Mouse (Mus musculus) midbrain, embryonic 10.5 days (tissue): ENCODE results near the gene Rmnd5a. TPM values are rescaled to one million over a fixed set of nuclear protein-coding genes. Genes with fewer than 3 reads are reported as not detected.
"Not testable (repeated sequence)": the region's sequence is repeated elsewhere in the genome, so short reads cannot be mapped to it uniquely, and the experiment has no call there.

Source experiments
- DNase-seq: peaks from one replicate; pipeline ENCODE4 v3.0.0-alpha.2; 2017; ENCODE audit warnings: low spot score
- H3K27ac ChIP-seq: fragments of 300-500 bp; sonication (generic); replicated peaks from 2 replicates; pipeline ENCODE4 v1.5.1; 2016; ENCODE audit warnings: mild to moderate bottlenecking
- H3K27me3 ChIP-seq: fragments of 300-500 bp; sonication (generic); 2 replicates; pipeline ENCODE4 v1.6.1; 2016; ENCODE audit warnings: low read depth, mild to moderate bottlenecking; ENCODE audit not compliant: poor library complexity, severe bottlenecking
- H3K36me3 ChIP-seq: fragments of 300-500 bp; sonication (generic); 2 replicates; pipeline ENCODE4 v1.6.1; 2016; ENCODE audit warnings: mild to moderate bottlenecking, moderate library complexity
- H3K4me1 ChIP-seq: fragments of 300-500 bp; sonication (generic); 2 replicates; pipeline ENCODE4 v1.6.1; 2016
- H3K4me3 ChIP-seq: fragments of 300-500 bp; sonication (generic); 2 replicates; pipeline ENCODE4 v1.5.1; 2016; ENCODE audit warnings: mild to moderate bottlenecking, moderate library complexity
- H3K9me3 ChIP-seq: fragments of 300-500 bp; sonication (generic); replicated peaks from 2 replicates; pipeline ENCODE4 v1.6.1; 2016; ENCODE audit warnings: mild to moderate bottlenecking
- WGBS: fragments of 180-500 bp; shearing (Covaris S2); methylation state at CpG from one replicate; pipeline ENCODE4 v1.1.7; 2016; 5-methylcytosine and 5-hydroxymethylcytosine counted together
- polyA plus RNA-seq: library from polyadenylated mRNA; unstranded; fragments of >200 nt; fragmentation: Nextera tagmentation; extraction: Ambion mirVana; gene quantifications from 2 replicates; pipeline ENCODE4 v1.2.1, GENCODE M21; 2016

Gene Rmnd5a
- polyA plus RNA-seq, 1 experiment from 2014 or later = 9.2 TPM

GRCm38 (mm10) chr6:71469291-71469690 lies 28.9 kb upstream of the Rmnd5a start:
- no peak for DNase-seq
- Histone ChIP-seq H3K9me3 (no peaks in the 10 kb centered on the region), H3K4me1 (0 out of 2 replicates have a peak, but pooled peaks cover 4% of the 10 kb centered on the region), H3K27ac (no peak overlapping the region), H3K4me3 (no peak overlapping the region), H3K27me3 (no peaks in the 10 kb centered on the region), H3K36me3 (no peaks in the 10 kb centered on the region)
- WGBS = 65% methylated on average over 3 of the region's 3 CpGs

GRCm38 (mm10) chr6:71467766-71468165 lies 27.3 kb upstream of the Rmnd5a start:
- WGBS = 84% methylated on average over 4 of the region's 4 CpGs
- Histone ChIP-seq H3K4me3 (no peak overlapping the region), H3K4me1 (0 out of 2 replicates have a peak, but pooled peaks cover 4% of the 10 kb centered on the region), H3K27ac (no peak overlapping the region), H3K36me3 (no peaks in the 10 kb centered on the region), H3K27me3 (no peaks in the 10 kb centered on the region), H3K9me3 (no peaks in the 10 kb centered on the region)
- no peak for DNase-seq

GRCm38 (mm10) chr6:71465146-71465545 lies 24.7 kb upstream of the Rmnd5a start:
- H3K4me3 ChIP-seq = no peak overlapping the region
- 89% methylated on average over 3 of the region's 3 CpGs for WGBS
- H3K27ac ChIP-seq = no peak overlapping the region
- H3K4me1 ChIP-seq = 0 out of 2 replicates have a peak, but pooled peaks cover 4% of the 10 kb centered on the region
- H3K27me3 ChIP-seq = no peaks in the 10 kb centered on the region
- no peaks in the 10 kb centered on the region for H3K36me3 ChIP-seq
- H3K9me3 ChIP-seq = no peaks in the 10 kb centered on the region
- no peak for DNase-seq

- no peak overlapping the region for H3K27ac ChIP-seq
- no peaks in the 10 kb centered on the region for H3K27me3 ChIP-seq
- 77% methylated on average over 8 of the region's 8 CpGs for WGBS
- H3K4me3 ChIP-seq = no peak overlapping the region
- H3K36me3 ChIP-seq = no peaks in the 10 kb centered on the region
- DNase-seq = no peak
- H3K4me1 ChIP-seq = no peaks in the 10 kb centered on the region
- no peaks in the 10 kb centered on the region for H3K9me3 ChIP-seq
Observed at GRCm38 (mm10) chr6:71457956-71458608, 17.6 kb upstream of the Rmnd5a start.

- H3K4me1 ChIP-seq, H3K36me3 ChIP-seq: not testable (repeated sequence)
Observed at GRCm38 (mm10) chr6:71453983-71454739, 13.7 kb upstream of the Rmnd5a start.

GRCm38 (mm10) chr6:71452792-71453191 lies 12.4 kb upstream of the Rmnd5a start:
- H3K36me3 ChIP-seq = no peaks in the 10 kb centered on the region
- no peaks in the 10 kb centered on the region for H3K9me3 ChIP-seq
- H3K4me3 ChIP-seq = no peak overlapping the region
- no peak overlapping the region for H3K27ac ChIP-seq
- WGBS = 81% methylated on average over 2 of the region's 2 CpGs
- no peak for DNase-seq
- H3K27me3 ChIP-seq = no peaks in the 10 kb centered on the region
- no peaks in the 10 kb centered on the region for H3K4me1 ChIP-seq

More at GRCm38 (mm10) chr6:71453983-71454739, 13.7 kb upstream of the Rmnd5a start:
- not testable (repeated sequence) for DNase-seq, H3K27ac ChIP-seq, H3K9me3 ChIP-seq, H3K27me3 ChIP-seq, H3K4me3 ChIP-seq

- Histone ChIP-seq H3K4me3 (no peak overlapping the region), H3K27ac (no peak overlapping the region), H3K9me3 (no peaks in the 10 kb centered on the region), H3K36me3 (no peaks in the 10 kb centered on the region), H3K27me3 (no peaks in the 10 kb centered on the region), H3K4me1 (peaks cover 11% of the 10 kb centered on the region)
- DNase-seq = no peak
- 91% methylated on average over 6 of the region's 6 CpGs for WGBS
Observed at GRCm38 (mm10) chr6:71445560-71445959, 5.1 kb upstream of the Rmnd5a start.

- no peak for DNase-seq
- WGBS = 61% methylated on average over 1 of the region's 1 CpGs
- Histone ChIP-seq H3K9me3 (no peaks in the 10 kb centered on the region), H3K27me3 (no peaks in the 10 kb centered on the region), H3K27ac (no peak overlapping the region), H3K4me3 (no peak overlapping the region), H3K36me3 (no peaks in the 10 kb centered on the region), H3K4me1 (peaks cover 11% of the 10 kb centered on the region)
Observed at GRCm38 (mm10) chr6:71444756-71445155, 4.3 kb upstream of the Rmnd5a start.

- H3K4me3 ChIP-seq = peak overlapping the region; percentile 98; the same call in 1 of the 2 replicates
- H3K27ac ChIP-seq = no peak overlapping the region
- H3K4me1 ChIP-seq = peaks cover 31% of the 10 kb centered on the region
- no peaks in the 10 kb centered on the region for H3K9me3 ChIP-seq
- H3K36me3 ChIP-seq = no peaks in the 10 kb centered on the region
- DNase-seq = no peak
- no peaks in the 10 kb centered on the region for H3K27me3 ChIP-seq
- WGBS = 71% methylated on average over 3 of the region's 3 CpGs
Observed at GRCm38 (mm10) chr6:71442130-71442529, 1.7 kb upstream of the Rmnd5a start.

- Histone ChIP-seq H3K4me3 (peak overlapping the region; percentile 98), H3K36me3 (no peaks in the 10 kb centered on the region), H3K9me3 (no peaks in the 10 kb centered on the region), H3K27me3 (no peaks in the 10 kb centered on the region), H3K27ac (peak overlapping the region; percentile 96), H3K4me1 (peaks cover 38% of the 10 kb centered on the region)
- no peak for DNase-seq
- 7% methylated on average over 12 of the region's 12 CpGs for WGBS
Observed at GRCm38 (mm10) chr6:71441251-71441580, 779 bp upstream of the Rmnd5a start.

GRCm38 (mm10) chr6:71440217-71440491 lies 283 bp downstream of the Rmnd5a start:
- H3K4me3 ChIP-seq = peak overlapping the region; percentile 98
- H3K9me3 ChIP-seq = no peaks in the 10 kb centered on the region
- H3K27me3 ChIP-seq = no peaks in the 10 kb centered on the region
- H3K4me1 ChIP-seq = peaks cover 38% of the 10 kb centered on the region
- 0% methylated on average over 28 of the region's 47 CpGs for WGBS
- no peak for DNase-seq
- peak overlapping the region; percentile 96 for H3K27ac ChIP-seq
- H3K36me3 ChIP-seq = no peaks in the 10 kb centered on the region

- H3K4me3 ChIP-seq = peak overlapping the region; percentile 98
- no peaks in the 10 kb centered on the region for H3K9me3 ChIP-seq
- peak overlapping the region; percentile 96 for H3K27ac ChIP-seq
- H3K36me3 ChIP-seq = no peaks in the 10 kb centered on the region
- WGBS = under 1% methylated on average over 62 of the region's 62 CpGs
- H3K4me1 ChIP-seq = peaks cover 38% of the 10 kb centered on the region
- DNase-seq = no peak
- no peaks in the 10 kb centered on the region for H3K27me3 ChIP-seq
Observed at GRCm38 (mm10) chr6:71439506-71440216, 776 bp downstream of the Rmnd5a start.

- H3K9me3 ChIP-seq = no peaks in the 10 kb centered on the region
- H3K27ac ChIP-seq = no peak overlapping the region
- H3K36me3 ChIP-seq = no peaks in the 10 kb centered on the region
- H3K4me3 ChIP-seq = peak overlapping the region; percentile 16; the same call in 1 of the 2 replicates
- H3K27me3 ChIP-seq = no peaks in the 10 kb centered on the region
- WGBS = 68% methylated on average over 1 of the region's 1 CpGs
- peaks cover 38% of the 10 kb centered on the region for H3K4me1 ChIP-seq
- no peak for DNase-seq
Observed at GRCm38 (mm10) chr6:71438070-71438469, 2.4 kb downstream of the Rmnd5a start.
